Mouse (Mus musculus) C2C12 (cell line): Measurements from ENCODE around the gene 9630041A04Rik. TPM values are rescaled to one million over a fixed set of nuclear protein-coding genes. Genes with fewer than 3 reads are reported as not detected.

Source experiments
- H3K27me3 ChIP-seq: one replicate; pipeline ENCODE4 v1.6.1; 2011; ENCODE audit not compliant: control insufficient read depth, insufficient read depth, insufficient read length
- H3K36me3 ChIP-seq: one replicate; pipeline ENCODE4 v1.6.1; 2011; ENCODE audit not compliant: control insufficient read depth, insufficient read depth
- H3K4me3 ChIP-seq: one replicate; pipeline ENCODE4 v1.5.1; 2011; ENCODE audit warnings: mild to moderate bottlenecking, control low read depth; ENCODE audit not compliant: poor library complexity, insufficient read depth, severe bottlenecking
- H3K79me2 ChIP-seq: one replicate; pipeline ENCODE4 v1.6.1; 2011; ENCODE audit not compliant: control insufficient read depth, insufficient read depth
- H3K79me3 ChIP-seq: one replicate; pipeline ENCODE4 v1.6.1; 2011; ENCODE audit warnings: low read depth, control low read depth
- H3ac ChIP-seq: one replicate; pipeline ENCODE3; 2011; ENCODE audit warnings: low read depth; ENCODE audit not compliant: control insufficient read depth, insufficient read length
- CEBPB ChIP-seq: IDR thresholded peaks from one replicate; pipeline ENCODE4 v1.6.1; 2011; ENCODE audit warnings: low read depth, mild to moderate bottlenecking, control low read depth, moderate library complexity
- CTCF ChIP-seq: IDR thresholded peaks from one replicate; pipeline ENCODE4 v1.5.1; 2011; ENCODE audit not compliant: control insufficient read depth, insufficient read depth, insufficient read length
- FOSL1 ChIP-seq: IDR thresholded peaks from one replicate; pipeline ENCODE4 v1.8.0; 2011; ENCODE audit warnings: mild to moderate bottlenecking, low read length; ENCODE audit not compliant: poor library complexity, insufficient read depth, severe bottlenecking
- MAX ChIP-seq: IDR thresholded peaks from one replicate; pipeline ENCODE4 v1.6.1; 2011; ENCODE audit warnings: mild to moderate bottlenecking, control low read depth
- MYOD1 ChIP-seq: IDR thresholded peaks from one replicate; pipeline ENCODE4 v1.6.1; 2011; ENCODE audit warnings: low read depth; ENCODE audit not compliant: control insufficient read depth, insufficient read length
- MYOG ChIP-seq: IDR thresholded peaks from one replicate; pipeline ENCODE4 v1.6.1; 2011; ENCODE audit not compliant: control insufficient read depth, insufficient read length; ENCODE audit errors: extremely low read depth
- USF1 ChIP-seq: IDR thresholded peaks from one replicate; pipeline ENCODE4 v1.6.1; 2011; ENCODE audit warnings: low read depth, mild to moderate bottlenecking, control low read depth, moderate library complexity
- polyA plus RNA-seq: library from polyadenylated mRNA; unstranded; fragments of >200 nt; fragmentation: generic; extraction: Trizol; gene quantifications from one replicate; pipeline ENCODE4 v1.2.1, GENCODE M21; 2012; ENCODE audit warnings: missing spikeins

9630041A04Rik gene
- polyA plus RNA-seq, 1 experiment, result not detected

DNA sequence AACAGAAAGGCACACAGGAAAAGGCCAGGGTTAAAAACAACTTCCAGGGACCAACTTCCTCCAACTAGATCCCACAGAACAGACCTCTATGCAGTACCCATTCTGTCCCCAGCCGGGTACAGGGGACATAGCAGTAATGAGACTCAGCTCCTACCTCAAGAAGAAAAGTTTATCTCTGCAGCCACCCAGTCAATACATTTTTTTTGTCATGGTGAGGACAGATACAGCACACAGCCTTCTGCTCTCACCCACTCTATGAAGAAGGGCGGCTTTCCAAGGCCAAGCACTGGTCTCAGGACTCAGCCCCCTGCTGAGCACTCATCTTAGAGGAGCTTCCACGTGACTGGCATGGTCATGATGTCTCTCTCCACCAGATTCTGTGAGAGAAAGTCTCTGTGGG is 78.5 kb downstream of the 9630041A04Rik start:
- Histone ChIP-seq H3K79me3 (no peaks in the 10 kb centered on the region), H3K79me2 (no peaks in the 10 kb centered on the region), H3K27me3 (no peaks in the 10 kb centered on the region), H3K4me3 (no peak overlapping the region), H3K36me3 (no peaks in the 10 kb centered on the region), H3ac (no peak overlapping the region)
- no peak for TF ChIP-seq MYOD1
- no peak for TF ChIP-seq MYOG
- no peak for TF ChIP-seq CTCF
- no peak for TF ChIP-seq MAX
- TF ChIP-seq FOSL1, result no peak
- TF ChIP-seq USF1, result no peak
- TF ChIP-seq CEBPB, result no peak

DNA sequence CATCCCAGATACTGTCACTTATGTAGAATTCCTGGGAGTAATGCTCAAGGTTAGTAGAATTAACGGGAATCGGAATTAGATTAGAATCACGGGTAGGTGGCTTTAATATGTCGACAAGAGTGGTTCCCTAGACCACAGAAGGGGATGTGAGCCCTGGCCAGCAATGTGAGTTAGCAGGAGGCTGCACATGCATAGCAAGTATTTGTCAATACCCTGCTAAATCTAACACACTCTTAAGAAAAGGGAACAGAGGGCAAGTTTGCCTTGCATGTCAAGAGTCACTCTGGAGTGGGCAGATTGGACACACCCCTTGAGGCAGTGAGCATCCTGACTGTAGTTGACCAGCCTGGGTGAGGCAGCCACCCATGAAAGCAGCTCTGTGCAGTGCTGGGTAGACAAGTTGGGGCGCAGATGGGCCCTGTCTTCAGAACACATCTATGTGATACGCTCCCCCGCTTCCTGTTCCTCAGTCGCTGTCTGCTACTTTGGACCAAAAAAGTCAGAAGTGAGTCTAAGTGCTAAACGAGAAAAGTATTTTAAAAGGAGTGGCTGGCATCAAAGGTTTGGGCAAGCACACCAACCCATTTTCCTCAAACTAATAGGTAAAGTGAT is 80.5 kb downstream of the 9630041A04Rik start:
- Histone ChIP-seq H3K4me3 (no peak overlapping the region), H3K79me3 (no peaks in the 10 kb centered on the region), H3K79me2 (no peaks in the 10 kb centered on the region), H3K36me3 (no peaks in the 10 kb centered on the region), H3ac (no peak overlapping the region), H3K27me3 (no peaks in the 10 kb centered on the region)
- TF ChIP-seq CTCF, result no peak
- no peak for TF ChIP-seq FOSL1
- no peak for TF ChIP-seq CEBPB
- TF ChIP-seq MYOD1, result no peak
- no peak for TF ChIP-seq MAX
- TF ChIP-seq USF1, result no peak
- TF ChIP-seq MYOG, result no peak

DNA sequence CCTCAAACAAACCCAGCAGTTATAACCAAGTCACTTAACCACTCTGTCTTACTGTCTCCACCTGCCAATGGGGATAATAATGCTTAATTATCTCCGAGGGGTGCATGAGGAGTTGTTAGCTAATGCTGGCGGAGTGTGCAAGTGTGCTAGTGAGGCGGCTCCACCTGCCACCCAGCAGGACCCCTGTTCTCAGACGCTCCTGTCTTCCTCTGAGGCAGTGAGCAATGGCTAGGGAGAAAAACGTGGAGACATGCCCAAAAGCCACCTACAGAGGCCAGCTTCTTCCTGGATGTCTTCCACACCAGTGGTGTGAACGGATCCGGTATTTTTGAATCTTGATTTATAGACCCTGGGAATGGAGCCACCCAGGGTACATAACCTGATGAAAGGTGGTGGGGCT is 83.7 kb downstream of the 9630041A04Rik start:
- no peaks in the 10 kb centered on the region for H3K79me2 ChIP-seq
- no peak overlapping the region for H3ac ChIP-seq
- TF ChIP-seq MYOD1, result no peak
- TF ChIP-seq FOSL1, result no peak
- no peak for TF ChIP-seq CTCF
- TF ChIP-seq USF1, result no peak
- TF ChIP-seq CEBPB, result no peak
- TF ChIP-seq MAX, result no peak
- TF ChIP-seq MYOG, result no peak
- H3K36me3 ChIP-seq, result no peaks in the 10 kb centered on the region
- H3K79me3 ChIP-seq, result no peaks in the 10 kb centered on the region
- H3K4me3 ChIP-seq, result no peak overlapping the region
- H3K27me3 ChIP-seq, result no peaks in the 10 kb centered on the region

DNA sequence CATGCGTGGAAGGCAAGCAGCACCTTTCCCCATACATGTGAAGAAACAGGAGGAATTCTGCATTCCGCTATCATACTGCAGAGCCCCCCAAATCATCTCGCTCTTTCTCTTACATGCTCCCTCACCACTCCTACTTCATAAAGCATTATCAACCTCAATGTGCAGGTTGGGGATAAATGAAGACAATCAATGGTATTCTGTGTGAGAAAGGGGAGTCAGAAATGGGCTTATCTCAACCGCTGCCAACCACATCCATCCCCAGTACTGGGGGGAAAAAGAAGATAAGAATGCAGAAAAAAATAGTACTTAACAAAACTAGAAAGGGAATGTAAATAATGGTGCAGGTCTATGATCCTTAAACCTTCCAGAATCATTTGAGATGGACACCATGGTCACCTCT is 84.2 kb downstream of the 9630041A04Rik start:
- no peak overlapping the region for H3K4me3 ChIP-seq
- H3K36me3 ChIP-seq, result no peaks in the 10 kb centered on the region
- no peaks in the 10 kb centered on the region for H3K27me3 ChIP-seq
- H3ac ChIP-seq, result no peak overlapping the region
- H3K79me2 ChIP-seq, result no peaks in the 10 kb centered on the region
- no peak for TF ChIP-seq CTCF
- TF ChIP-seq MYOD1, result no peak
- no peak for TF ChIP-seq FOSL1
- no peak for TF ChIP-seq MAX
- no peak for TF ChIP-seq MYOG
- no peak for TF ChIP-seq CEBPB
- no peak for TF ChIP-seq USF1
- H3K79me3 ChIP-seq, result no peaks in the 10 kb centered on the region

DNA sequence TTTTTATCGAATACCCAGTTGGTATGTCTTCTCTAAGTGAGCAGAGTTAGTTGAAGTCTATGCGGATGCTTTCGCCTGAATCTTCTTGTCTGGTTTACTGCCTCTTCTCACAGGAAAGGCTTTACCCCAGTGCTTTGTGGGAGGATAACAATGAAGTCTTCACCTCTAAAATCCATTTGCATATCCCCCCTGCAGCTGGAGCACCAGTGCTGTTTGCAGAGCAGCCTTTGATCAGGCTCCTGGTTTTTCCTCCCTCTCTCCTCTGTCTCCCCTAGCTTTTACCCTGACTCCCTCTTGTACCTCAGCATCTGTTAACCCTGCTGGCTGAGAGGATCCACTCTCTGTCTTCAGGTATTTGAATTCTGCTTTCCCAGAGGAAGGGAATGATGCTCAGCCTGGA is 88.5 kb downstream of the 9630041A04Rik start:
- Histone ChIP-seq H3K79me3 (no peaks in the 10 kb centered on the region), H3K79me2 (no peaks in the 10 kb centered on the region), H3K36me3 (no peaks in the 10 kb centered on the region), H3K27me3 (no peaks in the 10 kb centered on the region), H3K4me3 (no peak overlapping the region), H3ac (no peak overlapping the region)
- no peak for TF ChIP-seq MYOG
- TF ChIP-seq MAX, result no peak
- no peak for TF ChIP-seq CEBPB
- TF ChIP-seq FOSL1, result no peak
- TF ChIP-seq CTCF, result no peak
- no peak for TF ChIP-seq USF1
- no peak for TF ChIP-seq MYOD1

DNA sequence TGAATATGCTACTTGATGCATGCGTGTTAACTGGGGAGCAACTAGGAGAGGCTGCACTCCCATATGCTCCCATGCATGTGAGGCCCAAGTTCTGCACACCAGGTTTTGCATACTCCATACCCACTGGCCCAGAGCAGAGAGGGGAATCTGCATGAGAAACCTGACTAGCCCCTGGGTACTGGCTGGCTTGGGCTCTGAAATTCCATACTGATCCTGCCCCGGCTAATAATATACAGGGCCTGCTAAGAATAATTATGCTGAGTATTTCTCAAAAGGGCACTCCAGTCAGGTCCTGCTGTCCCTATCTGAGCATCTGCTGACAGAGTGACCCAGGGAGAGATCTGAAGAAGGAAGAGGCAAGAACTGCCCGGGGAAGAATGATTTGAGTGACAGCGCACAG is 92.9 kb downstream of the 9630041A04Rik start:
- H3ac ChIP-seq, result no peak overlapping the region

More for the DNA sequence above, 92.9 kb downstream of the 9630041A04Rik start:
- Histone ChIP-seq H3K36me3 (no peaks in the 10 kb centered on the region), H3K27me3 (no peaks in the 10 kb centered on the region), H3K79me2 (no peaks in the 10 kb centered on the region), H3K4me3 (no peak overlapping the region), H3K79me3 (no peaks in the 10 kb centered on the region)
- no peak for TF ChIP-seq CEBPB
- TF ChIP-seq USF1, result no peak
- no peak for TF ChIP-seq MYOG
- TF ChIP-seq MAX, result no peak
- no peak for TF ChIP-seq CTCF
- TF ChIP-seq FOSL1, result no peak
- no peak for TF ChIP-seq MYOD1
